Mouse (Mus musculus) testis, postnatal 14 days (tissue): Measurements from ENCODE around the gene Zfp385b.

Experiments used
- DNase-seq: peaks from one replicate; pipeline ENCODE4 v3.0.0; 2021; ENCODE audit warnings: low spot score

The Zfp385b gene

GRCm38 (mm10) chr2:77516606-77517005 lies 302.8 kb downstream of the Zfp385b start:
- DNase-seq: no peak

- no peak for DNase-seq
Observed at GRCm38 (mm10) chr2:77515654-77516053, 303.8 kb downstream of the Zfp385b start.

- DNase-seq: no peak
Observed at GRCm38 (mm10) chr2:77515011-77515410, 304.4 kb downstream of the Zfp385b start.

GRCm38 (mm10) chr2:77514476-77514875 lies 305.0 kb downstream of the Zfp385b start:
- no peak for DNase-seq

- no peak for DNase-seq
Observed at GRCm38 (mm10) chr2:77508731-77509130, 310.7 kb downstream of the Zfp385b start.

- no peak for DNase-seq
Observed at GRCm38 (mm10) chr2:77506308-77506707, 313.1 kb downstream of the Zfp385b start.

GRCm38 (mm10) chr2:77505614-77506013 lies 313.8 kb downstream of the Zfp385b start:
- DNase-seq: no peak

GRCm38 (mm10) chr2:77503674-77504351 lies 315.6 kb downstream of the Zfp385b start:
- no peak for DNase-seq

GRCm38 (mm10) chr2:77503217-77503616 lies 316.2 kb downstream of the Zfp385b start:
- DNase-seq: no peak

- no peak for DNase-seq
Observed at GRCm38 (mm10) chr2:77502458-77502857, 317.0 kb downstream of the Zfp385b start.

- no peak for DNase-seq
Observed at GRCm38 (mm10) chr2:77500480-77500879, 319.0 kb downstream of the Zfp385b start.

- no peak for DNase-seq
Observed at GRCm38 (mm10) chr2:77498379-77498778, 321.1 kb downstream of the Zfp385b start.

GRCm38 (mm10) chr2:77497942-77498341 lies 321.5 kb downstream of the Zfp385b start:
- DNase-seq: no peak

- no peak for DNase-seq
Observed at GRCm38 (mm10) chr2:77496071-77496470, 323.4 kb downstream of the Zfp385b start.

- no peak for DNase-seq
Observed at GRCm38 (mm10) chr2:77495344-77495743, 324.1 kb downstream of the Zfp385b start.

GRCm38 (mm10) chr2:77493695-77494094 lies 325.7 kb downstream of the Zfp385b start:
- no peak for DNase-seq

- DNase-seq: no peak
Observed at GRCm38 (mm10) chr2:77487151-77487550, 332.3 kb downstream of the Zfp385b start.

GRCm38 (mm10) chr2:77481274-77481673 lies 338.2 kb downstream of the Zfp385b start:
- no peak for DNase-seq

- DNase-seq: no peak
Observed at GRCm38 (mm10) chr2:77477536-77477935, 341.9 kb downstream of the Zfp385b start.

- DNase-seq: no peak
Observed at GRCm38 (mm10) chr2:77476444-77476843, 343.0 kb downstream of the Zfp385b start.

- no peak for DNase-seq
Observed at GRCm38 (mm10) chr2:77472254-77472837, 347.1 kb downstream of the Zfp385b start.

GRCm38 (mm10) chr2:77470716-77471115 lies 348.7 kb downstream of the Zfp385b start:
- DNase-seq: no peak

- DNase-seq: no peak
Observed at GRCm38 (mm10) chr2:77461413-77461812, 358.0 kb downstream of the Zfp385b start.

- no peak for DNase-seq
Observed at GRCm38 (mm10) chr2:77460011-77460410, 359.4 kb downstream of the Zfp385b start.
